Mouse (Mus musculus) heart, postnatal 0 days (tissue): ENCODE results near the gene Adprh. TPM values are rescaled to one million over a fixed set of nuclear protein-coding genes. Genes with fewer than 3 reads are reported as not detected.
A peak's percentile ranks its signal among the peaks of the same experiment; 100 is the strongest.
"Not testable (repeated sequence)": the region's sequence is repeated elsewhere in the genome, so short reads cannot be mapped to it uniquely, and the experiment has no call there.

ENCODE experiments used
- ATAC-seq: fragments of 200-750 bp; cut with Nextera tagmentation; 2 replicates; pipeline ENCODE4 v1.8.0; 2017; ENCODE audit warnings: low read depth, moderate number of reproducible peaks, moderate library complexity; ENCODE audit not compliant: insufficient read depth
- DNase-seq: peaks from one replicate; pipeline ENCODE4 v3.0.0-alpha.2; 2016; ENCODE audit warnings: low spot score
- H3K27ac ChIP-seq: fragments of 300-500 bp; sonication (generic); 2 replicates; pipeline ENCODE4 v1.5.1; 2014; ENCODE audit warnings: low read depth, mild to moderate bottlenecking
- H3K27me3 ChIP-seq: fragments of 300-500 bp; sonication (generic); 2 replicates; pipeline ENCODE4 v1.6.1; 2014; ENCODE audit warnings: low read length, mixed read lengths; ENCODE audit not compliant: control insufficient read depth, insufficient read depth
- H3K36me3 ChIP-seq: fragments of 300-500 bp; sonication (generic); replicated peaks from 2 replicates; pipeline ENCODE4 v1.6.1; 2014; ENCODE audit warnings: low read length, mixed read lengths; ENCODE audit not compliant: control insufficient read depth, insufficient read depth
- H3K4me1 ChIP-seq: fragments of 300-500 bp; sonication (generic); 2 replicates; pipeline ENCODE4 v1.6.1; 2014; ENCODE audit warnings: antibody characterized with exemption; ENCODE audit not compliant: control insufficient read depth, insufficient read depth
- H3K4me2 ChIP-seq: fragments of 300-500 bp; sonication (generic); 2 replicates; pipeline ENCODE4 v1.6.1; 2014; ENCODE audit warnings: low read depth, mild to moderate bottlenecking, low read length, moderate library complexity
- H3K4me3 ChIP-seq: fragments of 300-500 bp; sonication (generic); 2 replicates; pipeline ENCODE4 v1.5.1; 2014; ENCODE audit warnings: low read depth, low read length
- H3K9ac ChIP-seq: fragments of 300-500 bp; sonication (generic); replicated peaks from 2 replicates; pipeline ENCODE4 v1.6.1; 2014; ENCODE audit warnings: low read depth, low read length, mixed read lengths
- H3K9me3 ChIP-seq: fragments of 300-500 bp; sonication (generic); replicated peaks from 2 replicates; pipeline ENCODE4 v1.6.1; 2016; ENCODE audit warnings: low read length; ENCODE audit not compliant: control insufficient read depth
- CTCF ChIP-seq: IDR thresholded peaks from 2 replicates; pipeline ENCODE4 v1.5.1; 2016; ENCODE audit warnings: antibody characterized with exemption, control low read depth, low read depth
- EP300 ChIP-seq: IDR thresholded peaks from 2 replicates; pipeline ENCODE4 v1.6.1; 2016; ENCODE audit warnings: antibody characterized with exemption, low read depth
- WGBS: fragments of 180-500 bp; shearing (Covaris S2); extraction: QIAGEN DNeasy Blood & Tissue Kit; methylation state at CpG from one replicate; pipeline ENCODE4 v1.1.7; 2014; 5-methylcytosine and 5-hydroxymethylcytosine counted together
- polyA plus RNA-seq: library from polyadenylated mRNA; unstranded; fragments of >200 nt; fragmentation: Nextera tagmentation; extraction: Ambion mirVana; gene quantifications from 2 replicates; pipeline ENCODE4 v1.2.1, GENCODE M21; 2015
- total RNA-seq: library from RNA; depleted of rRNA; stranded (reverse); fragments of >200 nt; gene quantifications from 2 replicates; pipeline ENCODE4 v1.2.3, GENCODE M21; 2014; ENCODE audit warnings: low replicate concordance

Gene Adprh
- total and polyA plus RNA-seq, 2 experiments from 2014 or later, result 30.9 to 69.5 TPM

DNA sequence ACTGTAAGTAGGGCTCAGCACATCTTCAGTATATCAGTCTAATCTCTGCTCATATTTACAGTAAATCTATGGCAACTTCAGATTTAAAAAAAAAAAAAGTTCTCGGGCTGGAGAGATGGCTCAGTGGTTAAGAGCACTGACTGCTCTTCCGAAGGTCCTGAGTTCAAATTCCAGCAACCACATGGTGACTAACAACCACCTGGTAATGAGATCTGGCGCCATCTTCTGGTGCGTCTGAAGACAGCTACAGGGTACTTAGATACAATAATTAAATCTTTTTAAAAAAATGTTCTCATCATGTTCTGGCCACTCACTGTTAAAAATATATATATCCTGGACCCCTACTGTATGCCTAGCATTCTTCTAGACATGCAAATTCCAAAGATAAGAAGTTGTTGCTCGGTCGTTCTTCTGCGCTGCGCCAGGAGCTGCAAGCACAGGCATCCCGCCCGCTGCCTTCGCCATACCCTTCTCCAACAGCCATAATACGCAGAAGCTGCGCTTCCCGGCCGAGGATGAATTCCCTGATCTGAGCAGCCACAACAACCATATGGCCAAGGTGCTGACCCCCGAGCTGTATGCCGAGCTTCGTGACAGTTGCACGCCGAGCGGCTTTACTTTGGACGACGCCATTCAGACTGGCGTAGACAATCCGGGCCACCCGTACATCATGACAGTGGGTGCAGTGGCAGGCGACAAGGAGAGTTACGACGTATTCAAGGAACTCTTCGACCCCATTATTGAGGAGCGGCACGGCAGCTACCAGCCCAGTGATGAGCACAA, 30.5 kb upstream of the Adprh start:
- WGBS, result 15% methylated on average over 32 of the region's 32 CpGs
- Histone ChIP-seq H3K4me3 (peak overlapping the region; percentile 42), H3K9me3 (no peaks in the 10 kb centered on the region), H3K4me1 (peaks cover 8% of the 10 kb centered on the region; the same call in 1 of the 2 replicates), H3K27ac (no peak overlapping the region), H3K27me3 (no peaks in the 10 kb centered on the region), H3K9ac (no peak overlapping the region), H3K4me2 (peak overlapping the region; percentile 74), H3K36me3 (no peaks in the 10 kb centered on the region)
- DNase-seq, result peak; percentile 28
- TF ChIP-seq EP300, result no peak
- peak; percentile 48 for TF ChIP-seq CTCF
- ATAC-seq, result peak; percentile 33

DNA sequence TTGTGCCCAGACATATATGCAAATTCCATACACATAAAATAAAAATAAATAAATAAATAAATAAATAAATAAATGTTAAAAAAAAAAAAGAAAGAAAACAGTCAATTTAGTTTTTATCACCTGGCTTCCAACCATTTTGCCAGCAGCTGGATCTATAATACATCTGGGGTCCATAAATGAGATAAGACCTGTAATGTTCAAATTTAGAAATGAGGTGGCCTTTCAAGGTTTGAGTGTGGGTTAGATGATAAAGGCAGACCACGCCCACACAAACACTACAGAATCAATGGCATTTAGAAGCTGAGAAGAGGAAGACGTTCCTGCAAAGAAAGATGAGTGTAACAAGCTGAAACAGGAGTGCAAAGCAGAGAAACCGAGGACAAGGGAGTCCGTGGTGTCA, 28.8 kb upstream of the Adprh start:
- no peak overlapping the region for H3K4me3 ChIP-seq
- no peak overlapping the region for H3K9ac ChIP-seq
- H3K27ac ChIP-seq, result no peak overlapping the region
- no peak overlapping the region for H3K4me2 ChIP-seq
- DNase-seq, result no peak
- H3K4me1 ChIP-seq, result peaks cover 18% of the 10 kb centered on the region
- 68% methylated on average over 4 of the region's 4 CpGs for WGBS
- H3K27me3 ChIP-seq, result no peaks in the 10 kb centered on the region
- no peak for ATAC-seq
- no peaks in the 10 kb centered on the region for H3K9me3 ChIP-seq
- H3K36me3 ChIP-seq, result no peaks in the 10 kb centered on the region
- no peak for TF ChIP-seq EP300
- TF ChIP-seq CTCF, result no peak

DNA sequence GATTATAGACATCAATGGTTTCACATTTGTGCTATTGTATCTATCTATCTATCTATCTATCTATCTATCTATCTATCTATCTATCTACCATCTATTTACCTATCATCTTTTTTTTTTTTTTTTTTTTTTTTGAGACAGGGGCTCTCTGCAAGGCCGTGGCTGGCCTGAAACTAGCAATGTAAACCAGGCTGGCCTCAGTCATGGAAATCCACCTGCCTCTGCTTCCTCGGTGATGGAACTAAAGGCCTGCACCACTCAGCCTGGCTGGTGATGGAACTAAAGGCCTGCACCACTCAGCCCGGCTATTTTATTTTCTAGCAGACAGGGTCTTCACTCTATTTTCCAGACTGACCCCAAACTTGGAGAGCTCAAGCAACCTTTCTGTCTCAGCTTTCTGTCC, 25.8 kb upstream of the Adprh start:
- H3K9me3 ChIP-seq, result no peaks in the 10 kb centered on the region
- no peak overlapping the region for H3K4me3 ChIP-seq
- H3K36me3 ChIP-seq, result no peaks in the 10 kb centered on the region
- peaks cover 16% of the 10 kb centered on the region for H3K4me1 ChIP-seq
- H3K9ac ChIP-seq, result no peak overlapping the region
- ATAC-seq, result no peak
- no peaks in the 10 kb centered on the region for H3K27me3 ChIP-seq
- H3K27ac ChIP-seq, result no peak overlapping the region
- WGBS, result 92% methylated on average over 3 of the region's 3 CpGs
- no peak for DNase-seq
- no peak for TF ChIP-seq CTCF
- no peak for TF ChIP-seq EP300
- no peak overlapping the region for H3K4me2 ChIP-seq

DNA sequence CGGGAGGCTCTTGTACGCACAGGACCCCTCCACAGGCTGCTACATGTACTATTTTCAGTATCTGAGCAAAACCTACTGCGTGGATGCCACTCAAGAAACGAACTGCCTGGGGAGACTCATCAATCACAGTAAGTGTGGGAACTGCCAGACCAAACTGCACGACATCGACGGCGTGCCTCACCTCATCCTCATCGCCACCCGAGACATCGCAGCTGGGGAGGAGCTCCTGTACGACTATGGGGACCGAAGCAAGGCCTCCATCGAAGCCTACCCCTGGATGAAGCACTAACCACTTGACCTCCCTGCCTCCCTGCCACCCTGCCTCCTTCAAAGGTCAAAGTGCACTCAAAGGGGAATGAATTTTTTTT, 24.7 kb upstream of the Adprh start:
- Histone ChIP-seq H3K4me2 (peak overlapping the region; percentile 77), H3K4me3 (peak overlapping the region; percentile 46), H3K27ac (peak overlapping the region; percentile 89), H3K4me1 (peaks cover 12% of the 10 kb centered on the region)
- not testable (repeated sequence) for H3K36me3 ChIP-seq, H3K9me3 ChIP-seq, DNase-seq, ATAC-seq, H3K9ac ChIP-seq, H3K27me3 ChIP-seq
- WGBS, result 42% methylated on average over 14 of the region's 14 CpGs

DNA sequence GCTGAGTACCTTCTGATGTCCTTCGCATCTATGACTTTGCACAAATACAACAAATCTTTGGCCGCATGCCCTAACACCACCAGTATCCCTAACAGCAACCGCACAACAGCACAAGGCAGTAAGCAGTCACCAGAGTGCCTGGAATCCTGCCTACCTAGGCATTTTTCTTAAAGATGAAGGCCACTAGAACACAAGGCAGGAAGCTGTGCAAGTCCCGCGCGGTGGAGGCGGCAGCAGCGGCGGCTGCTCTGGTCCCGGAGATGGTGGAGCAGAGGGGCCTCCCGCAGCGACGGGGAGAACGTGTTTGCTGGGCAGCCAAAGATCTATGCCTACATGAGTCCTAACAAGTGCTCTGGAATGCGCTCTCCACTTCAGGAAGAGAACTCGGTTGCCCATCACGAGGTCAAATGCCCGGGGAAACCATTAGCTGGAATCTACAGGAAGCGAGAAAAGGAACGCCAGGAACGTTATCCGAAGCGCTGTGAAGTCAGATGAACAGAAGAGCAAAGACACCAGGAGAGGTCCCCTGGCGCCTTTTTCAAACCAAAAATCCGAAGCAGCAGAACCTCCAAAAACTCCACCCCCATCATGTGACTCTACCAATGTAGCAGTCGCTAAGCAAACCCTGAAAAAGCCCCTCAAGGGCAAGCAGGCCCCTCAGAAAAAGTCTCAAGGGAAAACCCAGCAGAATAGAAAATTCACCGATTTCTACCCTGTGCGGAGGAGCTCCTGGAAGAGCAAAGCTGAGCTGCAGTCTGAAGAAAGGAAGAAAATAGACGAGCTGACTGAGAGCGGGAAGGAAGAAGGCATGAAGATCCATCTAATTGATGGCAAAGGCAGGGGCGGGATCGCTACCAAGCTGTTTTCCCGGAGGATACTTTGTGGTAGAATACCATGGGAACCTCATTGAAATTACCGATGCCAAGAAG, 24.1 kb upstream of the Adprh start:
- H3K27me3 ChIP-seq, result no peaks in the 10 kb centered on the region
- H3K27ac ChIP-seq, result peak overlapping the region; percentile 89
- peak; percentile 39 for DNase-seq
- WGBS, result 4% methylated on average over 34 of the region's 34 CpGs
- H3K4me1 ChIP-seq, result peaks cover 12% of the 10 kb centered on the region
- peak overlapping the region; percentile 46 for H3K4me3 ChIP-seq
- no peaks in the 10 kb centered on the region for H3K9me3 ChIP-seq
- H3K36me3 ChIP-seq, result no peaks in the 10 kb centered on the region
- ATAC-seq, result peak; percentile 70
- TF ChIP-seq EP300, result no peak
- no peak for TF ChIP-seq CTCF
- H3K4me2 ChIP-seq, result peak overlapping the region; percentile 77
- H3K9ac ChIP-seq, result peak overlapping the region; percentile 50; the same call in 1 of the 2 replicates
